8 mouse cellular contexts compared by ENCODE assay signal in the genomic region with DNA sequence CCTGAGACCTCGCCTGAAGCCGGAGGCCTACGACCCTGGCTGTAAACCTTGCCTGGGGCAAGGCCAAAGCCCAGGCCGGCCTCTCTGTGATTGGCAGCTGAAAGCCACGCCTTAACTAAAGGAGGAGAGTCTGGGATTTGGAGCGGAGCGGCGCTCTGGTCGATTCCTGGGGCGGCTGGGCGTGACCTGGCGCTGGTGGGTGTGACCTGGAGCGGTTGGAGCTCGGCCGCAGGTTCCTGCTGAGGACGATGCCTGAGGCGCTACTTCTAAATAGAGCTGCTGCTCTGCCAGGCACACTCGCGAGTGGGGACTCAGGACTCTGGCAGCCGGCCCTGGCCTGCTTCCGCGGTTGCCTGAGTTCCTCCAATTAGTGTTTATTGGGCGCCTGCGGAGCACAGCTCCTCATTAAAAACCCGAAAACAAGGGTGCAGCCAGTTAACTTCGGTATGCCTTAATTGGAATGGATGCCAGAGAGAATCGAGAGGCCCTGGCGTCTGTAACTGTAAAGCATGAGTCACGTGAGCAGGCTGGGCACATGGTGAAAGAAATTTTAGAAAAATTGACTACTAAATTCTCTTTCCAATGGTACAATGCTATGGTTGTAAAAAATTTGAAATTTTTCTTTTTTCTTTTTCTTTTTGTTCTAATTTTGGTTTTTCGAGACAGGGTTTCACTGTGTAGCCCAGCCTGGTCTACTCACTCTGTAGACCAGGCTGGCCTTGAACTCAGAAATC. TPM values are rescaled to one million over a fixed set of nuclear protein-coding genes. Genes with fewer than 3 reads are reported as not detected.
DNase-seq lines count a peak whose midpoint lies in the region; ATAC-seq and TF ChIP-seq lines count a peak whose summit lies in the region.

No protein-coding gene starts in this region.

- in situ Hi-C loops in ES-E14 (cut with MboI; ENCODE audit: low sequenced_read_pairs in 2 of 2, unreplicated experiment in 2 of 2) = no loop called here

- H3K27ac ChIP-seq in ES-E14 (ENCODE audit: insufficient read depth, low read depth, low read length, poor library complexity, severe bottlenecking) = peak overlapping the region; percentile 90
- peak overlapping the region; percentile 99 for H3K27ac ChIP-seq in forebrain, embryonic 15.5 days (replicated peaks)
- peak overlapping the region; percentile 96 for H3K27ac ChIP-seq in liver, postnatal 0 days (ENCODE audit: low read depth)
- H3K27ac ChIP-seq in neural tube, embryonic 13.5 days (replicated peaks) = peak overlapping the region; percentile 99

- H3K9me3 ChIP-seq in ES-E14 (ENCODE audit: control insufficient read depth, insufficient read depth, low read depth, low read length) = no peaks in the 10 kb centered on the region
- no peaks in the 10 kb centered on the region for H3K9me3 ChIP-seq in forebrain, embryonic 15.5 days
- no peaks in the 10 kb centered on the region; the same call in 1 of the 2 replicates for H3K9me3 ChIP-seq in liver, postnatal 0 days (ENCODE audit: low read length)
- no peaks in the 10 kb centered on the region for H3K9me3 ChIP-seq in neural tube, embryonic 13.5 days

- H3K4me2 ChIP-seq in forebrain, embryonic 15.5 days (replicated peaks) = peak overlapping the region; percentile 73
- peak overlapping the region; percentile 97 for H3K4me2 ChIP-seq in liver, postnatal 0 days (ENCODE audit: low read depth, low read length)
- H3K4me2 ChIP-seq in neural tube, embryonic 13.5 days = peak overlapping the region; percentile 76

- no peak for TF ChIP-seq CTCF in liver, postnatal 0 days (IDR thresholded peaks at IDR 0.05; ENCODE audit: low read depth)

- peak; percentile 96 for DNase-seq in ES-E14 (ENCODE audit: low read depth, low spot score)
- DNase-seq in cerebellum, adult 11 months = peak; percentile 77
- peak; percentile 78 for DNase-seq in heart, postnatal 25 days (ENCODE audit: low spot score)
- peak; percentile 84 for DNase-seq in layer of hippocampus, adult 11-12 months (ENCODE audit: low spot score)
- DNase-seq in liver, postnatal 0 days = peak; percentile 91
- DNase-seq in telencephalon, adult 2 months (ENCODE audit: low read depth, low spot score) = peak; percentile 47

- H3K36me3 ChIP-seq in ES-E14 (ENCODE audit: control insufficient read depth, insufficient read depth, low read length, poor library complexity, severe bottlenecking) = peaks cover 12% of the 10 kb centered on the region
- H3K36me3 ChIP-seq in forebrain, embryonic 15.5 days = peaks cover 8% of the 10 kb centered on the region
- H3K36me3 ChIP-seq in liver, postnatal 0 days (replicated peaks; ENCODE audit: insufficient read depth, low read length) = peaks cover 5% of the 10 kb centered on the region
- H3K36me3 ChIP-seq in neural tube, embryonic 13.5 days = peaks cover 23% of the 10 kb centered on the region

- no peaks in the 10 kb centered on the region for H3K27me3 ChIP-seq in forebrain, embryonic 15.5 days
- no peaks in the 10 kb centered on the region for H3K27me3 ChIP-seq in liver, postnatal 0 days (ENCODE audit: insufficient read depth, low read length)
- no peaks in the 10 kb centered on the region for H3K27me3 ChIP-seq in neural tube, embryonic 13.5 days

- peaks cover 8 to 18% of the 10 kb centered on the region in 2 experiments for H3K4me1 ChIP-seq in ES-E14 (ENCODE audit: control insufficient read depth in 2 of 2, insufficient read depth in 2 of 2, low read length in 2 of 2, poor library complexity in 1 of 2)
- peaks cover 34% of the 10 kb centered on the region for H3K4me1 ChIP-seq in forebrain, embryonic 15.5 days
- peaks cover 26% of the 10 kb centered on the region for H3K4me1 ChIP-seq in liver, postnatal 0 days (ENCODE audit: insufficient read depth)
- H3K4me1 ChIP-seq in neural tube, embryonic 13.5 days (replicated peaks) = peaks cover 36% of the 10 kb centered on the region

- H3K9ac ChIP-seq in ES-E14 (ENCODE audit: insufficient read depth, low read depth, low read length, poor library complexity, severe bottlenecking) = peak overlapping the region; percentile 78
- peak overlapping the region; percentile 96 for H3K9ac ChIP-seq in forebrain, embryonic 15.5 days (replicated peaks)
- peak overlapping the region; percentile 44 for H3K9ac ChIP-seq in liver, postnatal 0 days (replicated peaks)
- H3K9ac ChIP-seq in neural tube, embryonic 13.5 days = peak overlapping the region; percentile 97

- WGBS in forebrain, embryonic 15.5 days = 2% methylated on average over 30 of the region's 30 CpGs
- 3% methylated on average over 30 of the region's 30 CpGs for WGBS in liver, postnatal 0 days (ENCODE audit: insufficient replicate concordance)
- WGBS in neural tube, embryonic 13.5 days = 2% methylated on average over 30 of the region's 30 CpGs

- peak; percentile 48 for ATAC-seq in forebrain, embryonic 15.5 days (replicated peaks)
- peak; percentile 75 for ATAC-seq in liver, postnatal 0 days
- ATAC-seq in neural tube, embryonic 13.5 days (ENCODE audit: low read depth) = peak; percentile 32

- intact Hi-C loops in heart, postnatal 25 days (cut with DNase I) = loop anchor here (2.0 kb wide), 1 partner anchor 140 kb away; no protein-coding TSS in a partner anchor

- peak overlapping the region; percentile 64 to 72 for H3K4me3 ChIP-seq in ES-E14 (ENCODE audit: insufficient read depth in 1 of 2, low read depth in 1 of 2, low read length in 2 of 2, poor library complexity in 1 of 2, severe bottlenecking in 1 of 2)
- H3K4me3 ChIP-seq in forebrain, embryonic 15.5 days = peak overlapping the region; percentile 90
- peak overlapping the region; percentile 97 for H3K4me3 ChIP-seq in liver, postnatal 0 days (ENCODE audit: low read depth, low read length)
- H3K4me3 ChIP-seq in neural tube, embryonic 13.5 days = peak overlapping the region; percentile 95

- no peak for TF ChIP-seq EP300 in liver, postnatal 0 days (IDR thresholded peaks at IDR 0.05; ENCODE audit: low read depth)

TF ChIP-seq in ES-E14, 5 proteins besides CTCF, POLR2A, EP300 and RAD21:
- no peak for TF ChIP-seq HCFC1 (IDR thresholded peaks at IDR 0.05; ENCODE audit: borderline replicate concordance, insufficient read depth, low read length)
- TF ChIP-seq CHD2 (IDR thresholded peaks at IDR 0.05; ENCODE audit: low read depth, low read length) = no peak
- no peak for TF ChIP-seq MAFK (IDR thresholded peaks at IDR 0.05; ENCODE audit: insufficient read depth, low read depth, low read length)

RNA-seq across cellular contexts. Expression of a gene that starts 0.9 kb away (rescaled TPM):
- total RNA-seq in ES-E14 (2012; rRNA removed) = 165 and 235 TPM in 2 replicates
- polyA plus RNA-seq in forebrain, embryonic 15.5 days (2015; fragmentation: Nextera tagmentation; extraction: Ambion mirVana) = 119 and 121 TPM in 2 replicates
- 10 to 100 TPM; 24.4 to 25.4 TPM for total RNA-seq in heart, postnatal 25 days (2021)
- polyA plus RNA-seq in liver, postnatal 0 days (2015; fragmentation: Nextera tagmentation; extraction: Ambion mirVana) = 12.1 and 13.0 TPM in 2 replicates
- polyA plus RNA-seq in neural tube, embryonic 13.5 days (2015; fragmentation: Nextera tagmentation; extraction: Ambion mirVana) = 79.2 and 81.6 TPM in 2 replicates

Comparison
In these comparisons a context has a peak if more than half of its experiments do, and no peak if none do; other contexts are left out.
1. Peak in every context shown above with its lines: DNase-seq, ATAC-seq, H3K4me3 ChIP-seq and H3K27ac ChIP-seq.
2. H3K9ac ChIP-seq: peak in every context shown above with its lines; median percentile 97 in neural tube, embryonic 13.5 days; 96 in forebrain, embryonic 15.5 days; 78 in ES-E14; 44 in liver, postnatal 0 days.